Mouse (Mus musculus) embryo, embryonic 10 days (tissue): ENCODE measurements around the gene Calm1.

ENCODE experiments used
- DNase-seq: peaks from one replicate; pipeline ENCODE4 v3.0.0-alpha.2; 2015; ENCODE audit warnings: low spot score

Gene Calm1

GRCm38 (mm10) chr12:100223531-100223930 is 24.3 kb downstream of the Calm1 start:
- no peak for DNase-seq

- DNase-seq = no peak
Measured at GRCm38 (mm10) chr12:100225196-100225595, 26.0 kb downstream of the Calm1 start.

- no peak for DNase-seq
Measured at GRCm38 (mm10) chr12:100226073-100226472, 26.8 kb downstream of the Calm1 start.

GRCm38 (mm10) chr12:100226621-100227020 is 27.4 kb downstream of the Calm1 start:
- DNase-seq = no peak

- peak; percentile 55 for DNase-seq
Measured at GRCm38 (mm10) chr12:100228041-100228725, 28.9 kb downstream of the Calm1 start.

- no peak for DNase-seq
Measured at GRCm38 (mm10) chr12:100234201-100234600, 35.0 kb downstream of the Calm1 start.

- DNase-seq = no peak
Measured at GRCm38 (mm10) chr12:100234919-100235318, 35.7 kb downstream of the Calm1 start.

GRCm38 (mm10) chr12:100235423-100235822 is 36.2 kb downstream of the Calm1 start:
- no peak for DNase-seq

- no peak for DNase-seq
Measured at GRCm38 (mm10) chr12:100239404-100239803, 40.2 kb downstream of the Calm1 start.

- no peak for DNase-seq
Measured at GRCm38 (mm10) chr12:100239807-100240206, 40.6 kb downstream of the Calm1 start.

- DNase-seq = peak; percentile 96
Measured at GRCm38 (mm10) chr12:100241911-100242796, 42.9 kb downstream of the Calm1 start.

GRCm38 (mm10) chr12:100244580-100244979 is 45.3 kb downstream of the Calm1 start:
- DNase-seq = peak; percentile 53

- DNase-seq = no peak
Measured at GRCm38 (mm10) chr12:100249170-100249569, 49.9 kb downstream of the Calm1 start.

GRCm38 (mm10) chr12:100254471-100254870 is 55.2 kb downstream of the Calm1 start:
- DNase-seq = no peak

- DNase-seq = no peak
Measured at GRCm38 (mm10) chr12:100255441-100255949, 56.3 kb downstream of the Calm1 start.

GRCm38 (mm10) chr12:100257779-100258178 is 58.5 kb downstream of the Calm1 start:
- no peak for DNase-seq
